Mouse (Mus musculus) liver, embryonic 16.5 days (tissue): Measurements from ENCODE around the gene Pla2g6. TPM values are rescaled to one million over a fixed set of nuclear protein-coding genes. Genes with fewer than 3 reads are reported as not detected.

ENCODE experiments used
- ATAC-seq: fragments of 200-750 bp; cut with Nextera tagmentation; 2 replicates; pipeline ENCODE4 v1.8.0; 2017; ENCODE audit warnings: low read depth, mild to moderate bottlenecking, moderate number of reproducible peaks, moderate library complexity
- H3K27ac ChIP-seq: fragments of 300-500 bp; sonication (generic); 2 replicates; pipeline ENCODE4 v1.5.1; 2014; ENCODE audit warnings: mild to moderate bottlenecking, low read length
- H3K27me3 ChIP-seq: fragments of 300-500 bp; sonication (generic); 2 replicates; pipeline ENCODE4 v1.6.1; 2014; ENCODE audit warnings: low read depth, low read length, mixed read lengths; ENCODE audit not compliant: control insufficient read depth, insufficient read depth
- H3K36me3 ChIP-seq: fragments of 300-500 bp; sonication (generic); 2 replicates; pipeline ENCODE4 v1.6.1; 2014; ENCODE audit warnings: mild to moderate bottlenecking; ENCODE audit not compliant: control insufficient read depth, insufficient read depth
- H3K4me1 ChIP-seq: fragments of 300-500 bp; sonication (generic); 2 replicates; pipeline ENCODE4 v1.6.1; 2014; ENCODE audit warnings: low read depth, low read length, mixed read lengths; ENCODE audit not compliant: control insufficient read depth
- H3K4me2 ChIP-seq: fragments of 300-500 bp; sonication (generic); 2 replicates; pipeline ENCODE4 v1.6.1; 2014; ENCODE audit warnings: low read depth, low read length, mixed read lengths
- H3K4me3 ChIP-seq: fragments of 300-500 bp; sonication (generic); 2 replicates; pipeline ENCODE4 v1.5.1; 2014; ENCODE audit warnings: low read depth, mild to moderate bottlenecking, low read length
- H3K9ac ChIP-seq: fragments of 300-500 bp; sonication (generic); 2 replicates; pipeline ENCODE4 v1.6.1; 2014; ENCODE audit warnings: low read depth, low read length
- H3K9me3 ChIP-seq: fragments of 300-500 bp; sonication (generic); replicated peaks from 2 replicates; pipeline ENCODE4 v1.6.1; 2016; ENCODE audit warnings: low read length; ENCODE audit not compliant: control insufficient read depth
- WGBS: fragments of 180-500 bp; shearing (Covaris S2); extraction: QIAGEN DNeasy Blood & Tissue Kit; methylation state at CpG from one replicate; pipeline ENCODE4 v1.1.7; 2014; ENCODE audit not compliant: insufficient replicate concordance; 5-methylcytosine and 5-hydroxymethylcytosine counted together
- polyA plus RNA-seq: library from polyadenylated mRNA; unstranded; fragments of >200 nt; fragmentation: Nextera tagmentation; extraction: Ambion mirVana; gene quantifications from 2 replicates; pipeline ENCODE4 v1.2.1, GENCODE M21; 2015

Pla2g6 gene
- polyA plus RNA-seq, 1 experiment from 2014 or later, result 19.5 TPM

- Histone ChIP-seq H3K4me2 (no peak overlapping the region), H3K9ac (no peak overlapping the region), H3K36me3 (no peaks in the 10 kb centered on the region), H3K27ac (no peak overlapping the region), H3K4me3 (no peak overlapping the region), H3K9me3 (no peaks in the 10 kb centered on the region), H3K4me1 (peaks cover 12% of the 10 kb centered on the region), H3K27me3 (no peaks in the 10 kb centered on the region)
- no peak for ATAC-seq
- WGBS, result 26% methylated on average over 6 of the region's 6 CpGs
Measured at GRCm38 (mm10) chr15:79280209-79280608, 48.0 kb downstream of the Pla2g6 start.

- Histone ChIP-seq H3K4me2 (no peak overlapping the region), H3K9me3 (no peaks in the 10 kb centered on the region), H3K36me3 (no peaks in the 10 kb centered on the region), H3K4me1 (peaks cover 12% of the 10 kb centered on the region), H3K4me3 (no peak overlapping the region), H3K27ac (no peak overlapping the region), H3K27me3 (no peaks in the 10 kb centered on the region), H3K9ac (no peak overlapping the region)
- 59% methylated on average over 10 of the region's 10 CpGs for WGBS
- no peak for ATAC-seq
Measured at GRCm38 (mm10) chr15:79277728-79278127, 50.5 kb downstream of the Pla2g6 start.

GRCm38 (mm10) chr15:79273020-79273419, 55.2 kb downstream of the Pla2g6 start:
- no peaks in the 10 kb centered on the region for H3K27me3 ChIP-seq
- no peak overlapping the region for H3K4me3 ChIP-seq
- H3K27ac ChIP-seq, result no peak overlapping the region
- WGBS, result 46% methylated on average over 10 of the region's 10 CpGs
- no peaks in the 10 kb centered on the region for H3K36me3 ChIP-seq
- no peak overlapping the region for H3K9ac ChIP-seq
- H3K4me2 ChIP-seq, result no peak overlapping the region
- H3K9me3 ChIP-seq, result no peaks in the 10 kb centered on the region
- ATAC-seq, result no peak
- H3K4me1 ChIP-seq, result peaks cover 7% of the 10 kb centered on the region

GRCm38 (mm10) chr15:79271124-79271746, 57.0 kb downstream of the Pla2g6 start:
- Histone ChIP-seq H3K27me3 (no peaks in the 10 kb centered on the region), H3K4me1 (peaks cover 7% of the 10 kb centered on the region), H3K9me3 (no peaks in the 10 kb centered on the region), H3K4me2 (peak overlapping the region; percentile 61), H3K27ac (no peak overlapping the region), H3K36me3 (no peaks in the 10 kb centered on the region), H3K9ac (no peak overlapping the region), H3K4me3 (peak overlapping the region; percentile 34; the same call in 1 of the 2 replicates)
- no peak for ATAC-seq
- WGBS, result 17% methylated on average over 17 of the region's 17 CpGs

- no peaks in the 10 kb centered on the region for H3K36me3 ChIP-seq
- H3K9ac ChIP-seq, result no peak overlapping the region
- H3K9me3 ChIP-seq, result no peaks in the 10 kb centered on the region
- ATAC-seq, result no peak
- peaks cover 7% of the 10 kb centered on the region for H3K4me1 ChIP-seq
- H3K4me2 ChIP-seq, result peak overlapping the region; percentile 61
- H3K4me3 ChIP-seq, result peak overlapping the region; percentile 34
- no peaks in the 10 kb centered on the region for H3K27me3 ChIP-seq
- 3% methylated on average over 33 of the region's 33 CpGs for WGBS
- H3K27ac ChIP-seq, result no peak overlapping the region
Measured at GRCm38 (mm10) chr15:79270317-79271123, 57.7 kb downstream of the Pla2g6 start.

- Histone ChIP-seq H3K27ac (no peak overlapping the region), H3K9ac (no peak overlapping the region), H3K36me3 (no peaks in the 10 kb centered on the region), H3K4me2 (no peak overlapping the region), H3K4me1 (peaks cover 7% of the 10 kb centered on the region), H3K9me3 (no peaks in the 10 kb centered on the region), H3K27me3 (peaks cover under 1% of the 10 kb centered on the region; the same call in 1 of the 2 replicates), H3K4me3 (no peak overlapping the region)
- WGBS, result 12% methylated on average over 1 of the region's 1 CpGs
- ATAC-seq, result no peak
Measured at GRCm38 (mm10) chr15:79268521-79268920, 59.7 kb downstream of the Pla2g6 start.

GRCm38 (mm10) chr15:79265384-79265783, 62.8 kb downstream of the Pla2g6 start:
- no peaks in the 10 kb centered on the region for H3K9me3 ChIP-seq
- no peak for ATAC-seq
- no peaks in the 10 kb centered on the region for H3K36me3 ChIP-seq
- H3K27ac ChIP-seq, result no peak overlapping the region
- H3K4me3 ChIP-seq, result no peak overlapping the region
- no peak overlapping the region for H3K4me2 ChIP-seq
- peaks cover 32% of the 10 kb centered on the region for H3K27me3 ChIP-seq
- H3K4me1 ChIP-seq, result peaks cover under 1% of the 10 kb centered on the region; the same call in 1 of the 2 replicates
- no peak overlapping the region for H3K9ac ChIP-seq
- 43% methylated on average over 4 of the region's 4 CpGs for WGBS

GRCm38 (mm10) chr15:79263726-79264125, 64.5 kb downstream of the Pla2g6 start:
- no peak overlapping the region for H3K27ac ChIP-seq
- no peaks in the 10 kb centered on the region for H3K36me3 ChIP-seq
- no peak for ATAC-seq
- H3K9ac ChIP-seq, result no peak overlapping the region
- H3K4me3 ChIP-seq, result no peak overlapping the region
- H3K4me2 ChIP-seq, result no peak overlapping the region
- no peaks in the 10 kb centered on the region; the same call in 1 of the 2 replicates for H3K4me1 ChIP-seq
- H3K9me3 ChIP-seq, result no peaks in the 10 kb centered on the region
- WGBS, result 80% methylated on average over 6 of the region's 6 CpGs
- H3K27me3 ChIP-seq, result peaks cover 48% of the 10 kb centered on the region

GRCm38 (mm10) chr15:79262786-79263309, 65.3 kb downstream of the Pla2g6 start:
- Histone ChIP-seq H3K4me1 (no peaks in the 10 kb centered on the region; the same call in 1 of the 2 replicates), H3K27me3 (peaks cover 52% of the 10 kb centered on the region), H3K27ac (no peak overlapping the region), H3K9me3 (no peaks in the 10 kb centered on the region), H3K4me2 (no peak overlapping the region), H3K36me3 (no peaks in the 10 kb centered on the region), H3K9ac (no peak overlapping the region), H3K4me3 (no peak overlapping the region)
- 73% methylated on average over 3 of the region's 3 CpGs for WGBS
- ATAC-seq, result no peak
